Mouse (Mus musculus) lung, adult 18-20 months (tissue): ENCODE measurements around the gene Mcu.

ENCODE experiments used
- DNase-seq, 2 experiments: peaks; one replicate each; pipeline ENCODE4 v3.0.0; 2022; ENCODE audit warnings: mixed read lengths in 2 of 2

The Mcu gene

DNA sequence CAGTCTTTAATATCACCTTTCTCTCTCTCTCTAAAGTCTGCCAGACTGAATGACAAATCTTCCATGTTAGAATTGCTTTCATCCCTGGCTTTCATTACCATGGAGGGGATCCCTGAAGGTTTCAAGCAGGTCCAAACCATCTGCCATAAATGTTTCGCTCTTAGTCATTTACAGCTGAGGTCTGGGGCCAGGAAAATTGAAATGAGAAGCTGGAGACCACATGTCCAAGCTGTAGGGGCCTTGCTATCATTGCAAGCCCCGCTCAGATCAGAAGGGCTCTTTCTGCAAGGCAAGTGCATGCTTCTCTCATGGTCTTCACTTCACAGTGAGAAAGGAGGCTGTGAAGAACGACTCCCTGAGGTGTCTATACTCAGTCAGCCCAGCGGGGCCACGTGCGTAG, 132.2 kb downstream of the Mcu start:
- DNase-seq = no peak

GRCm38 (mm10) chr10:59481381-59481780, 135.1 kb downstream of the Mcu start:
- no peak for DNase-seq

DNA sequence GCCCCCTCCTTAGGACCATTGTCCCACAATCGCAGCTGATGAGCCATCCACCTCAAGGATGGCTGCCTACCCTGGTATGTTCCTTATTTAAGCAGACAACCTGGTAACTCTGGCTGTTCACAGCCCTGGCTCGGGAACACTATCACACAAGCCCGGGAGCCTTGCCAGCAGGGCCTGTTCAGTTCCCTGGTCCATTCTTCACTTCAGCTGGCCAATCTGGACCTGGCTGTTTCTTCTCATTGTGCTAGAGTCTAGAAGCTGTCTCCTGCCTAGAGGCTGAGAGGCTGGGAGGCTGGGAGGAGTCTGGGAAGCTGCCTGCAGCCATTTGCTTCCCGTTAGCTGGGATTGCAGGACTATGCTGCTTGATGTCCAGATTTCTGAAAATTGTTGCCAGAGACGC, 146.0 kb downstream of the Mcu start:
- DNase-seq = no peak

DNA sequence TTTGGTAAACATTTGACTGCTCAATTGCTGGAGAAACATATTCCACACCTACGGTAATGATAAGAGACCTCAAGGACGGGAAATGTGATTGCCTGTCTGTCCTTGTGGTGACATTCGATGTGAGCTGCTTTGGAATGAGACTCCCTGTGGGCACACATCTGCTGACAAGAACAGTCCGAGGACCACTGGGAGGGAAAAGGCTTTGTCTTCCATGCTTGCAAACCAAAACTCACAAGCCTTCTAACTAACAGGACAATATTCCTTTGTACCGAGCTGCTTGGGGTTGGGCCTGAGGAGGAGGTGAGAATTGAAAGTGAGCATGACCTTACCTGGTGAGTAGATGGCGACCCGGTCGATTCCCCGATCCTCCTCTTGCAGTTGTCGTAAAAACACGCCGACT, 149.2 kb downstream of the Mcu start:
- DNase-seq = no peak

GRCm38 (mm10) chr10:59466626-59467025, 149.9 kb downstream of the Mcu start:
- DNase-seq = no peak

- peak in 1 of 2 experiments; percentile 8 for DNase-seq
Observed at GRCm38 (mm10) chr10:59465546-59465945, 150.9 kb downstream of the Mcu start.

DNA sequence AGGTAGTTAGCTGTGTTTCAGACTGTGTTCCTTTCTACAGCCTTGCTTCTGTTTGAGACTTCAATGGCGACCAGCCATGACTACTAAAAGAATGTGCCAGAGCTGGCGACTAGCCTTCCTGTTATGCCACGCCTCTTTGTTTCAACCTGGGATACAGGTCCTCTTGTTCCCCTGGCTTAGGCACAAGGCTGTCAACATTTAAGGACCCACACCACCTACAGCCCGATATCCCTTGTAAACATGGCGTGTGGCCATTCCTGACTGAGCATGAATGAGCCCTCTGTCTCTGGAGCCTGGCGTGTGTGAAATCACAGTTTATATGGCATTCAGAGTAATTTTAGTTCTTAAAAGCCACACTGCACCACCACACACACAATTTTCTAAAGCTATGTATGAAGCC, 154.2 kb downstream of the Mcu start:
- no peak for DNase-seq

DNA sequence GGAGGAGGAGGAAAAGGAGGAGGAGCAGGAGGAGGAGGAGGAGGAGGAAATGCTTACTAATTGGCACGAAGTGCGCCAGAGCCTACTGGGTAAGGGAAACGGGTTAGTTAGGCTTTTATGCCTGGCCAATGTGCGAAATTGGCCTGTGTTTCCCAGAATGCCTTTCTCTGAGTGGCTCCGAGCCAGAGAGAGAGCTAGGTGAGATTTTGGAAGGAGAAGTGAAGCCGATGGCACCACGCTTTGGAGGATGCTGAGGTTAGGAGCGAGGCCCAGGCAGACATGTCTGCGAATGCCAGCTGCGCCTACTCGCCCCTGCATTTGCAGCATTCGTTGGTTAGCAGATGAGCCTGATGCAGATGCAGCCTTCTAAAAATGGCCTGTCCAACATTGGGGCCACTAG, 156.7 kb downstream of the Mcu start:
- DNase-seq = no peak

GRCm38 (mm10) chr10:59454631-59455030, 161.9 kb downstream of the Mcu start:
- no peak for DNase-seq

DNA sequence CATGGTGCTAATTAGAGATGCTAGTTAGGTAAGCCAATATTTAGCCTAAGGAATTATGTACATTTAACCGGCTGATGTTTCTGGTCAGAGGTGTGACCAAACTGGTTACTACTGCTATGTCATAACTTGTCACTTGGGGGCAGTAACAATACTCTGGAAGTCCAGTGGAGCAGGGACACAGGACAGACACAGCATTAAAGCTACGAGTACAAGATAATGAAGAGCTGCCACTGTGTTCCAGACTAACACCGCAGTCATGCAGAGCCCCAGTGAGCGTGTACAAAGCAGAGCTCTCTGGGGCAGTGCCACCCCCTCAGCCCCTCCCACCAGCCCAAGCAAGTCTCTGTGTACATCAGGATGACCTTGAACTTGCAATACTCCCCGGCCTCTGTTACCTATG, 164.7 kb downstream of the Mcu start:
- DNase-seq = peak in 1 of 2 experiments; percentile 16

DNA sequence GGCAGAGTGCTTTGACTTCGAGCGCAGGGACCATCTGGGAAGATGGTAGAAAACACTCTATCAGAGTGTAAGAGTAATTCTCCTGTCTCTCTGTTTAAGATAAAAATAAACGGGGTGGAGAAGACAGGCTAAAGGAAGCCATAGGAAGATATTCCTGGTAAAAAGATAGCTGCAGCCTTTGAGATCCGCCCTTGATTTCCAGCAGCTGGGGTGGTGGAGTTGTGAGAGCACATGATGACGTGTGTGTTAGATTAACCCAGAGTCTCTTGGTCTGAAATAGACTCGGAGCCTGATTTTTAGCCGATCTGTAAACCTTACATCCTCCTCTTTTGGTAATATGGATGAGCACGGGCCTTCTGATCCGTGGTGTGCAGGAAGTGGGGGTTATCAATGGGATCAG, 168.9 kb downstream of the Mcu start:
- DNase-seq = no peak

- no peak for DNase-seq
Observed at GRCm38 (mm10) chr10:59446911-59447437, 169.5 kb downstream of the Mcu start.

GRCm38 (mm10) chr10:59444635-59445034, 171.9 kb downstream of the Mcu start:
- no peak for DNase-seq

DNA sequence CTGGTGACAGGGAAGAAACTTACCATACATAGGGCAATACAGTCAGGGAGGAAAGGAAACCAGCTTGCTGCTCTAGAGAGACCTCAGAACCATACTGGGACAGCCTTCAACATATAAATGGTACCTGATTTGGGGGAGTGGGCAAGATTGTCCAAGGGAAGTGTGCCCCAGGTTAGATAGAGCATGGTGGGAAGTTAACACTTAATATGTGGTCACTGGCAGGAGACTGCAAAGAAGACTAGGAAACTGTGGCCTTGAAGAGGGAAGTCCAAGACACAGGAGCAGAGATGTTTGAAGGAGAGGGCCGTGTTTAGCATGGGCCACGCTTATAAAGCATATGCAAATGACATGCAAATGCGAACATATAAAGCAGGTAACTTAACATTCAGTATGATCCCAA, 172.4 kb downstream of the Mcu start:
- no peak for DNase-seq

DNA sequence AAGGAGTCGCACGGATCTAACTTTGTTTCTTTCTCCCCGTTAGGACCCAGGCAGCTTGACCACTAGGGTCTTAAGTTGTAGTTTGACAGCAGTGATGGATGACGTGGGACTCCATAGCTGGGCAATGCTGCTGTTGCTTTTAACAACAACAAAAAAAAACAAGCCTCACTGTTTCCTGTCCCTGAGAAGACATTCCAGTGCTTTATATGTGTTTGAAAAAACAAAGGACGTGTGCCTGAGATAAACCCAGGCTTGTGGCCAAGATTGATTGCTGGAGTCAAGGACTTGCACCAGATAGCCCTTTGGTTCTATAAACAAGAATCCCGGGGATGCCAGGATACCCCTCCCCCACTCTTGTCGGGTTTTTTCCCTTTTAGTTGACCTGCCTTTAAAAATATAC, 173.3 kb downstream of the Mcu start:
- peak in 1 of 2 experiments; percentile 25 for DNase-seq

DNA sequence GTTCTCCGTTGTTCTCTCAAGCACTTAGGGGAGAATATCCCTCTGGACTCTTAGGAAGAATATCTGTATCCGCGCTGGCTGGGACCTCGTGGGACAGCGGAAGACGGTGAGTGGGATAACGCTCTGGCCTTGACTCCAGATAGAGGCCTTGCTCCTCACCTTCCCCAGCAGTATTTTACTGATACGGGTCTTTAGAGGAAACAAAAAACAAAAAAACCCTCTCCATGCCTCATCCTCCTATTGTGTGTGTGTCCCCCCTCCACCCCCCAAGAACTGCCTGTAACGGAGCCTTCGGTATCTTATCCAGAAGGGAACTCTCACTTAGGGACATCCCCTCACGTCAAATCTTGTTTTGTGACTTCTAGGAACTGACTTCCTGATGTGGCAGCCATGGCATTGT, 174.8 kb downstream of the Mcu start, which contains the start of gene Oit3:
Gene Oit3, minus strand, starts transcription at position 44 of the 400 bp plus-strand sequence.
- DNase-seq = no peak

DNA sequence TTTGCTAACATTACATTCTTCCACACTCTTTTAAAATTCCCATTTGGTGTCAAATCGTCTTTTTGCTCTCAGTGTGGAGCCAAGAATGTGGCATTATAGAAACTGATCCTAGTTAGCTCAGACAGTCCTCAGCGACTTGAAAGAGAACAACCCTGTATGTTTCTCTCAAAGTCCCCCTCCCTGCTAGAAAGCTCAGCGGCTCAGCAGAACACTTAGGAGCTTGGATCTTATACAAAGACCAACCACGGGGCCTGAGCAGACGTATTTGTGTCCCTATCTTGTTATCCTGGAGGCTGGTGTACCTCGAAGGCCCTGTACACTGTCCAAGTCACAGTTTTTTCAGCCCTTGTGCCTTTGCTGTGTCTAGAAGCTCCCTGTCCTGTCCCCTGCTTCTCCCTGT, 176.3 kb downstream of the Mcu start:
- DNase-seq = no peak

DNA sequence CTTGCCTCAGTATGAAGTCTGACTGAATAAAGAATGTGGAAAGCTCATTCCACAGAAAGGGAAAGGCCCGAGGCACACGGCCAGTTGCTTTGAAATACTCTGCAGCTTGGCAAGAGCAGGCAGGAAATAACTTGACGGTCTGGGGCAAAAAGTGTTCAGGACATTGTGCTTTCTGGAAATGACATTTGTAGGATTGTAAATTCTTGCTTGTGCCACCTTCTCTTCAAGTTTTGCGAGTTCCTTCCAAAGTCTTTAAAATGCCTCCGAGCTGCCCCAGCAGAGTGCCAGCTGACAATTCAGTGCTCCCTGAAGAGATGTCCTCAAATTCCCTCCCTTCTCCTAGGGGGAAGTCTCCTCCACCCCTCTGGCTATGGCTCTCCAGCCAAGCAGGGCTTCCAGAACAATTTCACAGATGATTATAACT, 177.0 kb downstream of the Mcu start:
- peak; percentile 62 to 73 for DNase-seq

DNA sequence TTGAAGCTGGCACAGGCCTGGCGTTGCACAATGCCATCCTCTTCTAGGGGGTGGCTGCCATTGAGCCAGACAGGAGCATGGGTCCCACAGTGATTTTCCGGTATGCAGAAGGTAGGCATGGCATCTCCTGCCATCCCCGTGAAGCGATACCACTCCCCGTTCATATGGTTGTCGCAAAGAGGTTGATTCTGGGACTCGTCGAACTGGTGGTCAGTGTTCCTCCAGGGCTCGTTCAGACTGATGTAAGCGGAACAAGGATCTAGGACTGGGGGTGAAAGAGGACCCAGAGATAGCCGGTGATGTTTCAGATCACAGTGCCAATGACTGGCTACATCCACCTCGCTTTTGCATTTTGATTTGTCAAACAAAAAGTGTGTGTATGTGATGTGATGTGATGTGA, 177.8 kb downstream of the Mcu start:
- no peak for DNase-seq

- no peak for DNase-seq
Observed at GRCm38 (mm10) chr10:59435746-59436145, 180.7 kb downstream of the Mcu start.

DNA sequence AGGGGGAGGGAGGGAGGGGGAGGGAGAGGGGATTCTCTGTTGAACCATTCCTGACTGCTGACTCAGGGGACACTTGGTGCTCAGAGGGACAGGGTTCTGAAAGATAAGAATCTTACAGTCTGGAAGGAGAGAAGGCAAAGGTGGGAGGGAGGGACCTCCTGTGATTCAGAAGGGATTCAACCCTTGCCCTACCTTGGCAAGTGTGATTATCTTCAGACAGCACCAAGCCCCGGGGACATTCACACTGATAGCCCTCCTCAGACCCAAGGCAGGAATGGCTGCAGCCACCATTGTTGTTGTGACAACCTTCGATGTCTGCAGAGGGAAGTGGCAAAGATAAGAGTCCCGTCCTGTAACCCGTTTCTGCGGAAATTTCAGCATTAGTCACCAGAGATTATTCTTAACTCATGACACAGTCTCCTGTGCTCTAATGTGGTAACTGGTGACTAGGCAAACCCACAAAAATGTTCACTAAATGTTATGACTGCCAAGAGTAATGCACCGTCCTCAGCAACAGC, 185.7 kb downstream of the Mcu start:
- DNase-seq = no peak

DNA sequence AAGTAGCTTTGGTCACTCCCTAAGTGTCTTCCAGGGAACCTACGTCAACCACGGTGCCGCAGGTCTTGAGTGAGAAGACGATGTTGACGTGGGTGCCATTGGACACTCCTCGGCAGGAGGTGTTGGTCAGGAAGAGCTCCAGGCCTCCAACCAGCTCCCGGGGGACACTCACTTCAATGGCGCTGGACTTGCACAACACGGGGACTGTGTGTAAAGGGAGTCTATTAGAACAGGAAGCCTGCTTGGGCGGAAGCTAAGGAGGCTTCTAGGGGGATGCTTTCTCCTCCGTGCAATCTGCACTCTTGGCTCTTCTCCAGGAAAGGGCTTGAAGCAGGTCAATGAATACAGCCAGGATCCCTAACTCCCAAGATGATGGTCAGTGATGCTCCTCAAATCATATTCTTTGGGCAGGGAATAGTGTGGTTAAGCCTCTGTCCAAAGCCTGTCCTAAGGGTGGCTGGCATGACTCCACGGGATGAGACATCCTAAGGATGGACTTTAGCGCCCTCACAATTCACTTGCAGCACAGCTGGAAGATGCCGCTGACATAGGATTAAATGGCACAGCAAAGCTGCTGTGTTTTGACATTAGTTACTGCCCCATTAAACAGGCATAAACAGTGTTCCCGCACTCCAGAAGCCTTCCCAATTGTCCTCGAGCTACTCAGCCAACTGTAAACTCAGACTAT, 186.9 kb downstream of the Mcu start:
- DNase-seq = no peak

- no peak for DNase-seq
Observed at GRCm38 (mm10) chr10:59426371-59426770, 190.1 kb downstream of the Mcu start.

- peak; percentile 87 to 90 for DNase-seq
Observed at GRCm38 (mm10) chr10:59425369-59425768, 191.1 kb downstream of the Mcu start.

DNA sequence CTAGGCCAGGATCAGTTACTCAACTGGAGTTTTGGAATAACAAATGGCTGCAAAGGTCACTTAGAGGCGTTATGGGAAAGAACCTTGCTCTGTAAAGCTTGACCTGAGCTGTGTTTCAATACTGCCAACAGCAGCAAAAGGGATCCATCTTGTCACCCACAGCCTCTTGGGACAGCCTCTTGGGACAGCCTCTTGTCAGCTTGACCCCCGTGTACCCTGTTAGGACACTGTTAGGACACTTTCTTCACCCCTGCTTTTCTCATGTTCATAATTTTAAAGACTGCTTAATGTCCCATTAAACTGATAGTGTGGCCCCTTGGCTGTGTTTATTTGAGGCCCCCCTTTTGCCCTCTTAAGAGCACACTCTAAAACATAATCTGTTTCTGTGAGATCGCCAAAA, 192.0 kb downstream of the Mcu start:
- DNase-seq = no peak
